Mouse (Mus musculus) spleen, adult 2 months (tissue): ENCODE measurements around the gene Txn2.

Experiments used
- CTCF ChIP-seq: fragments of 200-500 bp; IDR thresholded peaks from 2 replicates; pipeline ENCODE4 v1.5.1; 2011; ENCODE audit warnings: mild to moderate bottlenecking, inconsistent platforms; ENCODE audit not compliant: insufficient read depth, insufficient read length, insufficient replicate concordance; ENCODE audit errors: extremely low read depth
- POLR2A ChIP-seq: fragments of 200-500 bp; IDR thresholded peaks from 2 replicates; pipeline ENCODE4 v1.6.1; 2011; ENCODE audit warnings: low read depth, low read length, inconsistent platforms

DNA sequence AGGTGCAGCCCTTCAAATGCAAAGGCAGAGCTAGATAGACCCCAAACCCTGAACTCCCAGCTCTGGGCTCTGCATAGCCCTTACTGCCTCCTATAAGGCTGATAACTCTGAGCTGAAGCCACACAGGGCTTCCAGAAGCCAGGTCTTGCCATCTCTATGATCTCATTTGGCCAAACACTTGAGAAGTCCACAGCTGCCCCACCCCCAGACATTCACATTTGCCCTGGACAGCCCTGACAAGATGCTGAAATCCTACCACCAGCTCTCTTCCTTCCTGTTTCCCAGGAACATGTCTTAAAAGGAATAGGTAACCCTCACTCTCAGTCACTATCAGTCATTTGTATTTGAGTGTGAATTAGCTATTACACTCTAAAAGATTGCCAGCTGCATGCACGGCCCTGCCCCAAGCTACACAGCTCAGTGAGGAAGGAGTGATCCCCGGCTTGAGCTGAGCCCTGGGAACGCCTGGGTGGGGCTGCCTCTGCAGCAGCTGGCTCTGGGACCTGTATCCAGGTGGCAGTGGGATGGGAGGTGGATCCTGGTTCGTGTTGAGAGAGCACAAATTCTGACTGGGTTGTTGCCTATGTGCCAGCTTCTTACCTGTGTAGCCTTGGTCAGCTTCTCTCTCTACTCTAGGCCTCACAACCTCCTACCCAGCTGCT is 38.9 kb downstream of the Txn2 start:
- TF ChIP-seq CTCF (no peak), POLR2A (no peak)
